ENCODE assay signal across 8 mouse cellular contexts in the genomic region with DNA sequence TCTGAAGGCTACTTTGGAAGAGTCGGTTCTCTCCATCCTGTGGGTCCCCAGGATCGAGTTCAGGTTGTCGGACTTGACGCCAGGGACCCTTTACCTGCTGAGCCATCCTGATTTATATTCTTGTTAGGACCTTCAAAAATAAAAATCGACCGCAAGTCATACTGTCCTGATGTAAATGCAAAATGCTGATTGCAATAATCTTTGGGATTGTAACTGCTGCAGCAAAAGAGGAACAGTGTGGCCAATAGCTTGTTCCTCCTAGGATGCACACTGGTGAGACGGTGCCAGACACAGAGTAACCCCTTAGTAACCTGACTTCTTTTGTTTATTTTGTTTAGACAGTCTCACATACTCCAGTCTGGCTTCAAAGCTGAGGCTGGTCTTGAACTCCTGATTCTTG. TPM values are rescaled to one million over a fixed set of nuclear protein-coding genes. Genes with fewer than 3 reads are reported as not detected.
DNase-seq lines count a peak whose midpoint lies in the region; ATAC-seq and TF ChIP-seq lines count a peak whose summit lies in the region.

No protein-coding gene starts in this region.

- ATAC-seq in hindbrain, embryonic 12.5 days (ENCODE audit: low FRiP score): no peak

- H3K27ac ChIP-seq in gastrocnemius, adult 2 months: peak overlapping the region; percentile 94
- H3K27ac ChIP-seq in bone marrow macrophage, adult 2 months (ENCODE audit: insufficient read depth, low read depth, low read length): peak overlapping the region; percentile 96
- H3K27ac ChIP-seq in hindbrain, embryonic 12.5 days: no peak overlapping the region
- peak overlapping the region; percentile 93 for H3K27ac ChIP-seq in midbrain, embryonic 10.5 days (replicated peaks)

- H3K9ac ChIP-seq in hindbrain, embryonic 12.5 days: no peak overlapping the region

- intact Hi-C loops in gastrocnemius, adult 2 months (cut with DNase I): loop anchor here (2.0 kb wide), 1 partner anchor 79 kb away; a partner anchor contains a TSS
- intact Hi-C loops in gastrocnemius, postnatal 36 days (cut with DNase I): no loop called here
- intact Hi-C loops in left cerebral cortex, postnatal 4 days (cut with DNase I): no loop called here

- TF ChIP-seq POLR2A in bone marrow macrophage, adult 2 months (IDR thresholded peaks at IDR 0.05; ENCODE audit: borderline replicate concordance, low read depth, low read length): no peak

- peaks cover 22% of the 10 kb centered on the region for H3K4me1 ChIP-seq in bone marrow macrophage, adult 2 months (ENCODE audit: control insufficient read depth, insufficient read depth, low read length)
- peaks cover 10% of the 10 kb centered on the region for H3K4me1 ChIP-seq in hindbrain, embryonic 12.5 days
- peaks cover 18% of the 10 kb centered on the region for H3K4me1 ChIP-seq in midbrain, embryonic 10.5 days

- H3K4me3 ChIP-seq in gastrocnemius, adult 2 months: peak overlapping the region; percentile 83
- H3K4me3 ChIP-seq in bone marrow macrophage, adult 2 months (ENCODE audit: insufficient read depth, low read length): peak overlapping the region; percentile 88
- peak overlapping the region; percentile 74; the same call in 1 of the 2 replicates for H3K4me3 ChIP-seq in hindbrain, embryonic 12.5 days
- H3K4me3 ChIP-seq in midbrain, embryonic 10.5 days: peak overlapping the region; percentile 70

- H3K9me3 ChIP-seq in hindbrain, embryonic 12.5 days (replicated peaks): no peaks in the 10 kb centered on the region
- H3K9me3 ChIP-seq in midbrain, embryonic 10.5 days (replicated peaks): no peaks in the 10 kb centered on the region

- H3K4me2 ChIP-seq in hindbrain, embryonic 12.5 days (replicated peaks): peak overlapping the region; percentile 96

- 75% methylated on average over 7 of the region's 7 CpGs for WGBS in hindbrain, embryonic 12.5 days
- 89% methylated on average over 7 of the region's 7 CpGs for WGBS in midbrain, embryonic 10.5 days

- TF ChIP-seq CTCF in gastrocnemius, adult 2 months (IDR thresholded peaks at IDR 0.05): no peak
- TF ChIP-seq CTCF in bone marrow macrophage, adult 2 months (IDR thresholded peaks at IDR 0.05; ENCODE audit: low read depth, low read length): no peak

- DNase-seq in gastrocnemius, adult 2 months: no peak
- no peak for DNase-seq in gastrocnemius, postnatal 36 days
- DNase-seq in midbrain, embryonic 10.5 days (ENCODE audit: low spot score): no peak
- DNase-seq in embryo, embryonic 10.5 days (ENCODE audit: low spot score): no peak
- DNase-seq in left cerebral cortex, postnatal 4 days: no peak
- DNase-seq in cerebellum, adult 18-20 months: no peak

- H3K27me3 ChIP-seq in hindbrain, embryonic 12.5 days: no peaks in the 10 kb centered on the region
- no peaks in the 10 kb centered on the region for H3K27me3 ChIP-seq in midbrain, embryonic 10.5 days (ENCODE audit: low read depth, poor library complexity, severe bottlenecking)

- peaks cover 27% of the 10 kb centered on the region for H3K36me3 ChIP-seq in hindbrain, embryonic 12.5 days
- peaks cover 31% of the 10 kb centered on the region for H3K36me3 ChIP-seq in midbrain, embryonic 10.5 days

RNA-seq across cellular contexts. Expression of a gene that starts 1.3 kb away (rescaled TPM):
- 1 to 10 TPM; 1.3 to 1.4 TPM for total RNA-seq in gastrocnemius, adult 2 months (2021)
- total RNA-seq in gastrocnemius, postnatal 36 days (2021): 1 to 10 TPM; 1.4 to 1.6 TPM
- polyA plus RNA-seq in bone marrow macrophage, adult 2 months (2012; ENCODE audit: insufficient read depth, insufficient read length, missing spikeins): 5.4 and 5.8 TPM in 2 replicates
- polyA plus RNA-seq in hindbrain, embryonic 12.5 days (2016; fragmentation: Nextera tagmentation; extraction: Ambion mirVana): 10.9 and 12.8 TPM in 2 replicates
- 10.3 and 10.5 TPM in 2 replicates for polyA plus RNA-seq in midbrain, embryonic 10.5 days (2016; fragmentation: Nextera tagmentation; extraction: Ambion mirVana)
- total RNA-seq in left cerebral cortex, postnatal 4 days (2021): 10 to 100 TPM in 1 of 2 experiments, 1 to 10 TPM in 1; 7.9 to 10.4 TPM

RNA-seq across cellular contexts. Expression of a gene that starts 8.2 kb away (rescaled TPM):
- 1 to 10 TPM; 2.3 to 4.2 TPM for total RNA-seq in gastrocnemius, adult 2 months (2021)
- total RNA-seq in gastrocnemius, postnatal 36 days (2021): 1 to 10 TPM; 3.7 to 3.8 TPM
- 28.2 and 37.3 TPM in 2 replicates for polyA plus RNA-seq in bone marrow macrophage, adult 2 months (2012; ENCODE audit: insufficient read depth, insufficient read length, missing spikeins)
- polyA plus RNA-seq in hindbrain, embryonic 12.5 days (2016; fragmentation: Nextera tagmentation; extraction: Ambion mirVana): 45.8 and 46.3 TPM in 2 replicates
- 54.4 and 58.2 TPM in 2 replicates for polyA plus RNA-seq in midbrain, embryonic 10.5 days (2016; fragmentation: Nextera tagmentation; extraction: Ambion mirVana)
- total RNA-seq in left cerebral cortex, postnatal 4 days (2021): 10 to 100 TPM; 17.1 to 18.4 TPM

RNA-seq across cellular contexts. Expression of a gene that starts 8.2 kb away (rescaled TPM):
- 10 to 100 TPM; 30.5 to 33.1 TPM for total RNA-seq in gastrocnemius, adult 2 months (2021)
- total RNA-seq in gastrocnemius, postnatal 36 days (2021): 10 to 100 TPM; 27.2 to 29.1 TPM
- 26.5 and 33.3 TPM in 2 replicates for polyA plus RNA-seq in bone marrow macrophage, adult 2 months (2012; ENCODE audit: insufficient read depth, insufficient read length, missing spikeins)
- 102 and 109 TPM in 2 replicates for polyA plus RNA-seq in hindbrain, embryonic 12.5 days (2016; fragmentation: Nextera tagmentation; extraction: Ambion mirVana)
- polyA plus RNA-seq in midbrain, embryonic 10.5 days (2016; fragmentation: Nextera tagmentation; extraction: Ambion mirVana): 138 and 146 TPM in 2 replicates
- total RNA-seq in left cerebral cortex, postnatal 4 days (2021): 10 to 100 TPM; 28.6 to 30.7 TPM

RNA-seq across cellular contexts. Expression of a gene that starts 23.2 kb away (rescaled TPM):
- 1 to 10 TPM; 8.6 to 9.0 TPM for total RNA-seq in gastrocnemius, adult 2 months (2021)
- 1 to 10 TPM; 7.6 to 8.7 TPM for total RNA-seq in gastrocnemius, postnatal 36 days (2021)
- polyA plus RNA-seq in bone marrow macrophage, adult 2 months (2012; ENCODE audit: insufficient read depth, insufficient read length, missing spikeins): 34.6 and 46.6 TPM in 2 replicates
- polyA plus RNA-seq in hindbrain, embryonic 12.5 days (2016; fragmentation: Nextera tagmentation; extraction: Ambion mirVana): 179 and 180 TPM in 2 replicates
- 376 and 423 TPM in 2 replicates for polyA plus RNA-seq in midbrain, embryonic 10.5 days (2016; fragmentation: Nextera tagmentation; extraction: Ambion mirVana)
- 10 to 100 TPM; 34.9 to 37.6 TPM for total RNA-seq in left cerebral cortex, postnatal 4 days (2021)

RNA-seq across cellular contexts. Expression of a gene that starts 23.7 kb away (rescaled TPM):
- total RNA-seq in gastrocnemius, adult 2 months (2021): 10 to 100 TPM in 1 of 2 experiments, 1 to 10 TPM in 1; 8.4 to 10.3 TPM
- 1 to 10 TPM; 6.9 to 8.3 TPM for total RNA-seq in gastrocnemius, postnatal 36 days (2021)
- 34.1 and 40.5 TPM in 2 replicates for polyA plus RNA-seq in bone marrow macrophage, adult 2 months (2012; ENCODE audit: insufficient read depth, insufficient read length, missing spikeins)
- polyA plus RNA-seq in hindbrain, embryonic 12.5 days (2016; fragmentation: Nextera tagmentation; extraction: Ambion mirVana): 25.7 and 28.6 TPM in 2 replicates
- 27.8 and 28.5 TPM in 2 replicates for polyA plus RNA-seq in midbrain, embryonic 10.5 days (2016; fragmentation: Nextera tagmentation; extraction: Ambion mirVana)
- total RNA-seq in left cerebral cortex, postnatal 4 days (2021): 10 to 100 TPM; 33.2 to 37.3 TPM
